Mouse (Mus musculus) adrenal gland, postnatal 10 days (tissue): Measurements from ENCODE around the gene Papln. TPM values are rescaled to one million over a fixed set of nuclear protein-coding genes. Genes with fewer than 3 reads are reported as not detected.

Experiments used
- DNase-seq: peaks from one replicate; pipeline ENCODE4 v3.0.0; 2021; ENCODE audit warnings: mixed read lengths
- total RNA-seq, 2 experiments: library from RNA; stranded (reverse); gene quantifications; 2 replicates each; pipeline ENCODE4 v1.2.3; 2021

Gene Papln
- total RNA-seq, 2 experiments from 2014 or later: 7.1 to 9.1 TPM

- DNase-seq: no peak
Measured at GRCm38 (mm10) chr12:83830424-83830823, 67.0 kb downstream of the Papln start.

- no peak for DNase-seq
Measured at GRCm38 (mm10) chr12:83833979-83834378, 70.5 kb downstream of the Papln start.

GRCm38 (mm10) chr12:83841409-83842190 lies 78.2 kb downstream of the Papln start:
- DNase-seq: no peak

Other genes with a start within 250 kb of the Papln start
- gene Dcaf4, start 243.2 kb upstream of the Papln start, total RNA-seq: 10 to 100 TPM; 38.8 to 58.9 TPM
- 10 to 100 TPM; 28.8 to 34.9 TPM for gene Zfyve1, start 166.4 kb upstream of the Papln start, total RNA-seq
- gene Rbm25, start 132.4 kb upstream of the Papln start, total RNA-seq: 100 to 1,000 TPM in 1 of 2 experiments, 10 to 100 TPM in 1; 78.9 to 126 TPM
- 10 to 100 TPM; 47.5 to 53.9 TPM for gene Psen1, start 75.5 kb upstream of the Papln start, total RNA-seq
- 10 to 100 TPM; 44.4 to 51.7 TPM for gene Numb, start 158.3 kb downstream of the Papln start, total RNA-seq
- gene Riox1, start 187.0 kb downstream of the Papln start, total RNA-seq: 10 to 100 TPM; 12.1 to 17.8 TPM
- gene Heatr4, start 221.2 kb downstream of the Papln start, total RNA-seq: not detected
- gene Acot2, start 224.2 kb downstream of the Papln start, total RNA-seq: 10 to 100 TPM; 52.7 to 57.5 TPM
- gene Acot1, start 245.9 kb downstream of the Papln start, total RNA-seq: 10 to 100 TPM; 19.9 to 20.0 TPM